Mouse (Mus musculus) kidney, adult 2 months (tissue): ENCODE results near the gene Fam214a.

Experiments used
- CTCF ChIP-seq: fragments of 200-500 bp; conservative IDR thresholded peaks from 2 replicates; pipeline ENCODE4 v1.5.1; 2011; ENCODE audit warnings: low read depth, mild to moderate bottlenecking, control low read depth, low read length, moderate library complexity, mixed read lengths; ENCODE audit not compliant: insufficient read depth, insufficient read length
- POLR2A ChIP-seq: fragments of 200-500 bp; IDR thresholded peaks from one replicate; pipeline ENCODE4 v1.6.1; 2011; ENCODE audit warnings: low read depth, low read length, control low read depth

DNA sequence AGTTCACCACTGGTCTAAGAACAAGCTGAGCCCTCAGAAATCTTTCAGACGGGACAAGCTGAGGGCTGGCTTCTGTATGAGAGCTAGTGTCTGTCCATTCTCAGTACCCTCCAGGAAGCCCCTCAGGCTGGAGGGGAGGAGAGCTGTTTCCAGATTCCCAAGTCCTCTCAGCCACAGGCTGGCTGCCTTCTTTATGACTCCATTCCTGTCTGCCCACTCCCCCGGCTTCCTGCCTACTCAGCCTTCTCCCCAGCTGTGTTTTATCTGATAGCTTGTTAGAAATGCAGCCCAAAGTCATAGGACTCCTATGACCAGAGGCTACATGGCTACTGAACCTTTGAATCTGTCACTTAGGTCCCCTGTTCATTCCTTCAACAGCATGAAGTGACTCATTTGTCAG is 40.8 kb upstream of the Fam214a start:
- TF ChIP-seq CTCF, result no peak
- TF ChIP-seq POLR2A, result no peak
